Mouse (Mus musculus): ENCODE measurements around the gene Dpp4. TPM values are rescaled to one million over a fixed set of nuclear protein-coding genes. Genes with fewer than 3 reads are reported as not detected.

Gene Dpp4
- polyA plus RNA-seq, 1 experiment, result 5.7 TPM

DNA sequence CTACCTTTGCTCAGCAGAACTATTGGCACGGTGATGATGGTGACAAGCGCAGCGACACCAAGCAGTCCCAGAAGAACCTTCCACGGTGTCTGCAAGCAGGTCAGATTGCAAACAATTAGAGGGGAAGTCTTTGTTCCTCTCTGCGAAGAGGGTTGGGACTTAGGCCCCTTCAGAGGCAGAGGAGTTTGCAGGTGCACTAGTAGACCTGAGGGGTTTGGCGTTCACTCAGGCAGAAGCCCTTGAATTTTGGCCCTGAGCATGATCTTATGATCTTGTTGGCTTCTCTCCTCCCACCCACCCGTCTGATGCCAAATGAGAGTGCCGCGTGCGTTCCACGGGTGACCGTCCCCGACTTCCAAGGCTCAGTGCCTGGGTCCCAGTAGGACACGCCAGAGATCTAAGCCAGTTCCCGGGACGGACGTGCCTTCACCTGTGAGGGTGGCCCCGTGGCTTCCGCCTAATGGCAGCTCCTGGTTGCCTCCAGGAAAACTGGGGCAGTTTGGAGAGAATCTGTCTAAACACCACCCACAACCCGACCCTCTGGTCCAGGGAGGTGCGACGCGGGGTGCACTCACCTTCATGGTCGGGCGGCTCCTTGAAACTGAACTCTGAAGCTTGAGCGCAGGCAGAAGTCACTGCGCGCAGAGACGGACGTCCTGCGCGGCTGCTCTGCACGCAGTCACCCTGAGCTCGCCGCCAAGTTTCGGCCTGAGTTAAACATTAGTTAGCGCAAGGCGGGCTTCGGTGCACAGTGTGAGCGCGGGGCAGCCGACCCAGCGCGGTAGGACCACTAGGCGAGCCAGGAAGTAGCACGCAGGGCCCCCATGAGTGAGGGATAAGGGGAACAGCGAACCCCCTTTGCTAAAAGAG, 585 bp downstream of the Dpp4 start:
- DNase-seq (ENCODE audit: low spot score), result peak; percentile 23

GRCm38 (mm10) chr2:62408701-62409201, 3.3 kb downstream of the Dpp4 start:
- no peak for DNase-seq (ENCODE audit: low spot score)

DNA sequence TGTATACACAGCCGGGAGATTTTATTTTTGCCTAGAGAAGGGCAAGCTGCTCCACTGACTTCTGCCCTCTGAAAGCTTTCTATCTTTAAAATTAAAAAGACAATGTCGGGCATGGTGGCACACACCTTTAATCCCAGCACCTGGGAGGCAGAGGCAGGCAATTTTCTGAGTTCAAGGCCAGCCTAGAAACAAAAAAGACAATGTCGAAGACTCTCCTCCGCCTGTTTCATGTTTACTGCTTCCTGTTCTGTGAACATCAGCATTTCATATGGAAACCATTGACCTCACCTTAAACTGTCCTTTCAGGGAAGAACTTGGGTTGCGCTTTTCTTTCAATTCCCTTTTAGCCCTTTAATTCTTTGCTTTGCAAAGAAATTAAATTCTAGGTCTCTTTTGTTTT, 3.8 kb downstream of the Dpp4 start:
- no peak for DNase-seq (ENCODE audit: low spot score)

DNA sequence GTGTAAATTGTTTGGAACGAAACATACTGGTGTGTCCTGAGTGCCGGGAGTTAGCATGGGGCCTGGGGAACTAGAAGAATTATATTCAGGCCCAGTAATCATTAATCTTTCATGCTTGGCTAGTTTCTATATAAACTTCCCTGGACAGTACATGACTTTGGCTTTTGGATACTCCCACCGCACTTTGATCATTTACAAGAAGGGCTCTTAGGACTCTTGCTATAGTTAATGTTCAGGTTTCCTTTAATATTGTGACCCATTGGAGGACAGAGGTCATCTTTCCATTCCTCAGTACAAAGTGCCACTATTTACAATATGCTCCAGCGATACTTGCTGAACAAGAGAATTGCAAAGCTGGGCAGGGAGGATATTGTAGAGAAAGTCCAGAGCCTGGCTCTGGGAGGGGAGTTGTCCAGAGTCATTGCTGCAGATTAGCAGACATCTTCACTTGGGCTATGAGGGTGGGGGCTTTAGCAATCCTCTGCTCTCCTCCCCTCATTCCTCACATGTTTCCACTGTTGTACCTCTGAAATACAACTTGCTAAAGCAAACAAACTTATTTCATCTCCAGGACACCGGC, 8.4 kb downstream of the Dpp4 start:
- DNase-seq (ENCODE audit: low spot score), result no peak

- DNase-seq (ENCODE audit: low spot score), result no peak
Measured at GRCm38 (mm10) chr2:62401011-62401410, 11.0 kb downstream of the Dpp4 start.

DNA sequence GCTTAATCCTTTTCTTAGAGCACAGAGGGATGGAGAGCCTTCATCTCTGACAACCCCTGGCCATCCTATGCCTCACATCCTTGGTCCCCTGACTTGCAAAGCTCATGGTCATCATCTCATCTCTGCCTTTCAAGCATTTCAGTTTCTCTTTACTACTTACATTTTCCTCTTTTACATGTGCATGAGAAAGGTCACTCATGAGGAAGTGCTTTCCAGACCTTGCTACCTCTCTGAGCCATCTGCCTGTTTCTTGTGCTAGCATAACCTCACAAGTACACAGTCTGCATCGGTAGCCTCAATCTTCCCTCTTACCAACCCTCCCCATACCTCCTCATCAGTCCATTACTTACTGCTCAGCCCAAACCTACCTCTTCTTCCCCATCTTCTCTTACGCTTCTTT, 12.2 kb downstream of the Dpp4 start:
- no peak for DNase-seq (ENCODE audit: low spot score)

GRCm38 (mm10) chr2:62399361-62399760, 12.7 kb downstream of the Dpp4 start:
- no peak for DNase-seq (ENCODE audit: low spot score)

- no peak for DNase-seq (ENCODE audit: low spot score)
Measured at GRCm38 (mm10) chr2:62398115-62398875, 13.7 kb downstream of the Dpp4 start.

DNA sequence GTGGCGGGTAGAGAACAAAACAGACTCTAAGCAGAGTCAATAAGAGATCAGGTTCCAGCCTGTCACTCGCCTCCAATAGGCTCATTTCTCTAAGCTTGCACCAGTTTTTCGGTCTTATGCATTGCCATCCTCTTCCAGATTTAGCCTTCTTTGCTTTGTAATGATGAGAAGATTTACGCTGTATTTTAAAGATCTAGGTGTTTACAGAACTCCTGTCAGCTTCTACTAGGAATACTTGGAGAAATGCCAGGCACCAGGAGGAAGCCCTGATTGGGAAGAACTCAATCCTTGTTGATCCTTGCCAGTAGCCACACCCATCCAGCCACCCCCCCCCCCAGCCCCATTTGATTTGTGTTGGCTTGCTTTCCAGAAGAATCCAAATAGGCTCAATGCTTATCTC, 14.4 kb downstream of the Dpp4 start:
- DNase-seq (ENCODE audit: low spot score), result no peak

GRCm38 (mm10) chr2:62396799-62397198, 15.2 kb downstream of the Dpp4 start:
- DNase-seq (ENCODE audit: low spot score), result no peak

DNA sequence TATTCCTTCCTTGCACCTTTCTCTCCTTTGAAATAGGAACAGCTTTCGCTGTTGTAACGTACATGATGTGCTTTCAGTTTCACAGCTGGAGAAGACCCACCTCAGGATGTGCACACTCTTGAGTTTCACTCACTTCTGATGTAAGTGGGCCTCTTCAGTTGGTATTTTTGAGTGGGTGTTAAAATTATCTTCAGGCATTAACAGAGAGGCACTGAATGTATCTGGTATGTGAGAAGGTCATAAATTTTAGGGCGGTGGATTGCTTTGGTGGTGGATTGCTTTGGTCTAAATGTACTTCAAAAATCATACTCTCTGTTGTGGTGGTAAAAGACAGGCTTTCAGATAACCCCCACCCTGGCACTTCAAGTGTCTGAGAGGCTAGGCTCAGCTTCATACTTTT, 17.2 kb downstream of the Dpp4 start:
- no peak for DNase-seq (ENCODE audit: low spot score)

DNA sequence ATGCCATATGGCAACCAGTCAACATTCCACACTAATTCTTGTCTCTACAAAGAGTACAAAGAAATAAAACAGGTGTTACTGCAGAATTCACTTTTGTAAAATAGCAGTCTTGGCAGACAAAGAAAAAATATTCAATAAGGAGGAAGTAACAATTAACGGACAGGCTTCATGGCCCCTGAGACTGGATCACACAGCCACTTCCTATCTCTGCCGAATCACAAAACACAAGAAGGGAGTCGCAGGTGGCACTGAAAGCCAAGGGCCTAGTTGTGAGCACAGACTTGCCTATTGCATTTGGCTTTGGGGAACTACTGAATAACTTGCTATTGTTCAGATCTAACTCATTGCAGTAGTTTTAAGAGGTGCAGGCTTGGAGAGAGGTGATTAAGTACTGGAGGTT, 19.9 kb downstream of the Dpp4 start:
- no peak for DNase-seq (ENCODE audit: low spot score)

DNA sequence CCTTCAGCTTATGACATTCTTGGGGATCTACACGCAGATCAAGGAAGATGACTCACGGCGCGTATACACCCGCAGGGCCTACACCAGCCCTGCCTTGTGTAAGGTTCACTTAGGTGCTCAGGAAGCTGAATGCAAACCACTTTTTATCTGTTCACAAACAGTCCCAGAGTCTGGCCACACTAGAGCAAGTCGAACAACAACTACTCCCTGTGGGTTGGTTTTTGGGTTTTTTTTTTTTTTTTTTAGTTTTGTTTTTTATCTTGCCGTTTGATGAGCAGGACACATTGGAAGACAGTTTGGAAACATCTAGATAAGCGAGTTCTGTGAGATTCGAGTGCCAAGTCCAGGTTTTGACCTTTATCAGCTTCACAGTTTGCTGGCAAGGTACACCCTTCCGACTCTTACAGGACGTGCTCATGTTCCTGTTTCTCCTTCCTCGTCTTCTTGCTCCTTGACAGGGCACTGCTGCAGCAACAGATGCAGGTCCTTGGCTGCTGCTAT, 21.0 kb downstream of the Dpp4 start:
- DNase-seq (ENCODE audit: low spot score), result no peak

DNA sequence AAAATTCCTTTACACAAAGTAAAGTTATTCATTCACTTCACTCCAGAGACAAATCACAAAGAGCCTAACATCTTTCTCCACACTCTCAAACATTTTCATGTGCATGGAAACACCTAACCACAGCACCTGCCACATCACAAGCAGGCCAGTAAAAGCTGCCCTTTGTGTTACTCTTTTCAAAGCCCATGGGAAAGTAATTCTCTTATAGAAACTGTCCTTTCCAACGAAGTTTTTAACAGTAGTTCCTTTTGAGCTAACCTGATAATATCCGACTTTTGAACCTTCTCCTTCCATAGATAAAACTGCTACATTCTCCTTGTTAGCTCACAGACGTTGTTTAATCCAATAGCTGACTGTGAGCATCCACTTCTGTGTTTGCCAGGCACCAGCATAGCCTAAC, 21.7 kb downstream of the Dpp4 start:
- DNase-seq (ENCODE audit: low spot score), result no peak

DNA sequence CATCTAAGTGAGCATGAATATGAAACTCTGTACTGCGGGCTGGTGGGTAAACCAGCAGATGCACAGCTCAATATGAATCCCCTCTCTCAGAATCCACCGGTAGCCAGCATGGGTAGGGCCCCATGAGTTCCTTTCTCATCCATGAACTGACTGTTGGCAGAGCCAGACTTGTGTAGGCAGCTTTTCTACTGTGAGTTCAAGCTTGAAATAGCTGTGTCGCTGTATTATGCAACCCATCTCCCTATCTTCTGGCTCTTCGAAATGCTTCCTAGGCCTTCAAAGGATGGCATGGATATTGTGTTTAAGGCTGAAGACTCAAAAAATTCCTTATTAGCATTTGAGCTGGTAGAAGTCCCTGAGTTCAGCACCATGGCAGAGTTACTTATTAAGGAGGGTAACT, 23.2 kb downstream of the Dpp4 start:
- DNase-seq (ENCODE audit: low spot score), result no peak

DNA sequence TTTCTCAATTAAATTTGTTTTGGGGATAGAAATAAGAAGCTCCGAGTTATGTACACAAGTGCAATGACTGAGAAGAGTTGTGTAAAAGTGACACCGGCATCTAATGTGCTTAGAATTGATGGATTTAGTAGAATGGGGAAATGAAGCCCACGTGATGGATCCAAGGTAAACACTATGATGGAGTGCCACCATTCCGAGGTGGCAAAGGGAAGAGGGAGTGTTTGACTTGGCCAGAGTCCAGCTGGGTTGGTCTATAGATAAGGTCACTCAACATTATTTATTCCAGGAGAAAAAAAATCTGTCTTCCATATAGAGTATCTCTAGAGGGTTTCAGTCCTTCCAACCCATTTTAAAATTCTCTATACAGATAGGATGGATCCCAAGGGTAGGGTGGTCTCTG, 28.8 kb downstream of the Dpp4 start:
- no peak for DNase-seq (ENCODE audit: low spot score)

GRCm38 (mm10) chr2:62382440-62382839, 29.6 kb downstream of the Dpp4 start:
- DNase-seq (ENCODE audit: low spot score), result no peak

DNA sequence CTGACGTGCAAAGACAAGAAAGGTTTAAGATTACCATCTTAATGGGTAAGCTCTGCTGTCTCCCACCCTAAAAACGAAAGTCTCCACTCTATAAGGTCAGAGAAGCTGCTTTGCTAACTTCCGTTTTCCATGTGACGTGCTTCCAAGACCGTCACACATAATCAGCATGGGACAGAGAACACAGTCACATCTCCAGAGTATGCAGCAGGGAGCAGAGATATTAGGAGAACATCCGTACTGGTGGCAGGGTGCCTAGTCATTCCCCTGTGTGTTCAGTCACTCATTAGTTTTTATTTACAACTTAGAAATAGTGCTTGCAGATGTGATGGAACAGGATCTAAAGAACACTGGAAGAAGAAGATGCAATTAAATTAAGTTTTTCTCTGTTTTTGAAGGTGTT, 30.3 kb downstream of the Dpp4 start:
- DNase-seq (ENCODE audit: low spot score), result no peak

DNA sequence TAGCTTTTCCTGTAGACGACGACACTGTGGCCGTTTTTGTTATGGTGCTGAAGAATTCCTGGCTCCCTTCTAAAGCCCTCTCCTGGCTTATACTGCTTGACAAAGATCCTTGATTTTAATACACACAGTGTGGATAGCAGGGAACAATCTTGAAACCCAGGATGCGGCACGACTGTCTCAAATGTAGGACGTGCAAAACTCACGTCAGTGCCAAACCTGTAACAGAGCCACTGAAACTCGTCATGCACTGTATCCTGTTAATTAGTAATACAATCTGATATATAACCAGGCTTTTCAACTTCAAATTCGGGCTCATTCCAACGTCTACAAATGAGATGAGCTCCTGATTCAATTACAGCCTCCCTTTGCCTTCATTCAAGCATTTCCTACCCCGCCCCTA, 38.3 kb downstream of the Dpp4 start:
- no peak for DNase-seq (ENCODE audit: low spot score)

DNA sequence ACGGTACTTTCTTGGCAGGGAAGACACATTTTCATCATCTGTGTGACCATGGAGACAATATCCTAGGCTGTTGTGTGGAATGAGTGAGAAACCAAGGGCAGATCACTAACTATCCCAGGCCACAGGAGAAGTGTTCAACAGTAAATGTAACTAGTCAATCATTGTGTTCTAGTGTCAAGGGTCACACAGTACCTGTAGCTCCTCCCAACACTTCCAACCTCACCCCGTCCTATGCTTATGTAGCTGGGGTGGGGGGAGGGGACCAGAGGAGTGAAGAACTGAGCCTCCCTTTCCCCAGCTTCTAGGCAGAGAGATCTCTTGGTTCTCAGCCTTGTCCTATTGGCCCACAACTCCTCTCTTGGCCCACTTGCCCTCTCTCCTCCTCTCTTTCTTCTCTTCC, 42.0 kb downstream of the Dpp4 start:
- no peak for DNase-seq (ENCODE audit: low spot score)

- no peak for DNase-seq (ENCODE audit: low spot score)
Measured at GRCm38 (mm10) chr2:62368349-62369053, 43.5 kb downstream of the Dpp4 start.

- no peak for DNase-seq (ENCODE audit: low spot score)
Measured at GRCm38 (mm10) chr2:62363606-62364005, 48.4 kb downstream of the Dpp4 start.

All from urinary bladder, adult 2 months (tissue).